Mouse (Mus musculus) gastrocnemius, adult 2 months (tissue): ENCODE data around the gene Cntfr. TPM values are rescaled to one million over a fixed set of nuclear protein-coding genes. Genes with fewer than 3 reads are reported as not detected.

Experiments used
- DNase-seq: peaks from one replicate; pipeline ENCODE4 v3.0.0; 2022
- H3K27ac ChIP-seq: fragments of 200-600 bp; 2 replicates; pipeline ENCODE4 v1.8.1; 2022; ENCODE audit warnings: mild to moderate bottlenecking
- H3K4me3 ChIP-seq: fragments of 200-600 bp; 2 replicates; pipeline ENCODE4 v1.8.1; 2022; ENCODE audit warnings: mild to moderate bottlenecking, moderate library complexity
- CTCF ChIP-seq: fragments of 200-600 bp; IDR thresholded peaks from 2 replicates; pipeline ENCODE4 v1.8.1; 2022; ENCODE audit warnings: antibody characterized with exemption, mild to moderate bottlenecking, moderate library complexity
- intact Hi-C: fragments of 180-260 bp; cut with DNase I; formaldehyde crosslinking; loops from one replicate; pipeline ENCODE4 v1.15.1; 2025
- total RNA-seq, 2 experiments: library from RNA; stranded (reverse); gene quantifications; 2 replicates each; pipeline ENCODE4 v1.2.3; 2021

Gene Cntfr
- total RNA-seq, 2 experiments from 2014 or later, result 27.3 to 55.3 TPM

DNA sequence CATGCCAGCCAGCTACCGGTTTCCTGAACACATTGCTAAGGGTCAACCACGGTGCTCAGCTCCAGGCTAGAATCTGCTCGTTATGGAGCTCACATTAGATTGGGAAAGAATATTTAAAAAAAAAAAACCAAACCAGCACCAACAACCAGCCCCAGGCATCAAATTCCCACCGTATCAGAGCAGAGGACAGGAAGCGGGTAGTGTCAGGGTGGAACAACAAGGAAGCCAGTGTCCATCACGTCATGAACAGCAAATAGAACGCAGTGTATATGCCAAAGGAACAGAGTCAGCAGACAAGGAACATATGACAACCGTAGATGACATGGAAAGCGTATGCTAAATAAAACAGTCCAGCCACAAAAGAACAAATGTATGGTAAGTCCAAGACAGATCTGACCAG lies 63.9 kb downstream of the Cntfr start:
- intact Hi-C loops, result no loop called here
- DNase-seq, result no peak
- TF ChIP-seq CTCF, result no peak
- Histone ChIP-seq H3K4me3 (no peak overlapping the region), H3K27ac (no peak overlapping the region)

GRCm38 (mm10) chr4:41631390-41631789 lies 65.5 kb downstream of the Cntfr start:
- peak overlapping the region; percentile 20 for H3K27ac ChIP-seq
- DNase-seq, result no peak
- intact Hi-C loops, result no loop called here

GRCm38 (mm10) chr4:41630196-41630595 lies 66.7 kb downstream of the Cntfr start:
- TF ChIP-seq CTCF, result no peak
- intact Hi-C loops, result no loop called here
- no peak for DNase-seq
- Histone ChIP-seq H3K27ac (no peak overlapping the region), H3K4me3 (no peak overlapping the region)

More at GRCm38 (mm10) chr4:41631390-41631789, 65.5 kb downstream of the Cntfr start:
- peak overlapping the region; percentile 11; the same call in 1 of the 2 replicates for H3K4me3 ChIP-seq
- no peak for TF ChIP-seq CTCF

- no peak for TF ChIP-seq CTCF
- H3K27ac ChIP-seq, result peak overlapping the region; percentile 51
- DNase-seq, result peak; percentile 48
- intact Hi-C loops, result no loop called here
- no peak overlapping the region for H3K4me3 ChIP-seq
These were observed 68.5 kb downstream of the Cntfr start for GRCm38 (mm10) chr4:41628202-41628927.

GRCm38 (mm10) chr4:41622071-41622470 lies 74.8 kb downstream of the Cntfr start:
- no peak overlapping the region for H3K27ac ChIP-seq
- no peak overlapping the region for H3K4me3 ChIP-seq
- no peak for DNase-seq
- no peak for TF ChIP-seq CTCF
- intact Hi-C loops, result no loop called here

DNA sequence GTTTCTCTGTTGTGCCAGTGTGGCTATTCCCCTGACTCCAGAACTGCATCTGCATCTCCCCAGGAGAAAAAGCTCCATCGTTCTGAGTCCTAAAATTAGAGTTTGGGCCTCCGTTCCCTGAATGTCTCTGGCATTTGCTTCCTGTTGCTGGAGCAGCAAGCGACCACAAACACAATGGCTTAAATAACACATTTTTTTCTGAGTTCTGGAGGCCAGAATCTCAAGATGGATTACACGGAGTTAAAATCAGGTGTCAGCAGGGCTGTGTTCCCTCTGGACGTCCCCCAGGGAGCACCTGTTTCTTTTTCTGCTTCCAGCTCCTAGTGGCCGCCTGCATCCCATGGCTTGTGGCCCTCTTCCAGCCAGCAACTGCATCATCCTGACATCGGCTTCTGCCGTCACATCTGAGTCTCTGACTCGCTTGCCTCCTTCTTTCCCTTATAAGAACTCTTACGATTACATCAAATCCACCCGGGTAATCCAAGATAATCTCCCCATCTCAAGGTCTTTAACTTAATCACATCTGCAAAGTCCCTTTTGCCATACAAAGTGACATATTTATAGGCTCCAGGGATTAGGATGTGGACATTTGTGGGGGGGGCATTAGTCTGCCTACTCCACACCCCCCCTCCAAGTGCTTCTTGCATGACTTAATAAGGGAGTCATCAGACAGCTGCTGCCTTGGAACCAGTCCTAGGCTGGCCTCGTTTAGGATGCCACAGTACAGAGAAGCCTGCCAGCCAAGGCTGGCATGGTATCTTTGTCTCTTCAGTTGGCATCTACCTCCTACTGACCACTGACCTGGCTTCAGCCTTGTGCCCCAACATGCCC lies 77.8 kb downstream of the Cntfr start:
- intact Hi-C loops, result loop anchor here (10.0 kb wide), 1 partner anchor 94 kb away; no protein-coding TSS in a partner anchor
- Histone ChIP-seq H3K27ac (peak overlapping the region; percentile 83), H3K4me3 (peak overlapping the region; percentile 2; the same call in 1 of the 2 replicates)
- DNase-seq, result peak; percentile 94
- TF ChIP-seq CTCF, result 0 out of 2 replicates have a peak, but pooled peaks have one; percentile 18

- DNase-seq, result peak; percentile 39
- peak; percentile 53 for TF ChIP-seq CTCF
- no peak overlapping the region for H3K4me3 ChIP-seq
- intact Hi-C loops, result loop anchor here (2.0 to 10.0 kb wide), 2 partner anchors 37 to 91 kb away; no protein-coding TSS in a partner anchor
- peak overlapping the region; percentile 3; the same call in 1 of the 2 replicates for H3K27ac ChIP-seq
These were observed 81.0 kb downstream of the Cntfr start for GRCm38 (mm10) chr4:41615661-41616599.

DNA sequence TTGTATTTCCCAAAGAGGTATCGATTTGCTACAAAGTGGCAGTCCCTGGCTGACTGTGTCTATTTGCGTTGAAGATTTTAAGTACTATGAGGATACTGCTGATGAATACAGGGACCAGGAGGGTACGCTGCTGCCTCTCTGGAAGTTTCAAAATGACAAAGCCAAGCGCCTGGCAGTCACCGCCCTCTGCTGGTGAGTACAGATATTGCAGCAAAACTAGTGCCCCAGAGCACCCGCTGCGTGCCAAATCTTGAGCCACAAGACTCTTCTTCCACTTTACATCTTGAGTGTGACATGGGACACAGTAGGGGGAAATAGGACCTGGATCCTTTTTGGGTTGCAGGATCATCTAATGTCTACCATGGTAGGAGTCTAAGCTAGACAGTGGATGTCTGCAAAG lies 82.7 kb downstream of the Cntfr start:
- DNase-seq, result peak; percentile 85
- intact Hi-C loops, result loop anchor here (1.0 to 10.0 kb wide), 5 partner anchors 39 to 147 kb away; partner anchors contain the start of gene Nudt2
- Histone ChIP-seq H3K27ac (no peak overlapping the region), H3K4me3 (no peak overlapping the region)
- peak; percentile 99; the same call in 1 of the 2 replicates for TF ChIP-seq CTCF

- peak overlapping the region; percentile 58 for H3K27ac ChIP-seq
- DNase-seq, result peak; percentile 52
- H3K4me3 ChIP-seq, result no peak overlapping the region
- TF ChIP-seq CTCF, result no peak
- intact Hi-C loops, result loop anchor here (5.0 to 10.0 kb wide), 3 partner anchors 40 to 145 kb away; partner anchors contain the start of gene Nudt2
These were observed 84.7 kb downstream of the Cntfr start for GRCm38 (mm10) chr4:41612166-41612565.

- peak; percentile 78 for DNase-seq
- H3K27ac ChIP-seq, result peak overlapping the region; percentile 75
- H3K4me3 ChIP-seq, result no peak overlapping the region
- TF ChIP-seq CTCF, result no peak
- intact Hi-C loops, result loop anchor here (5.0 to 10.0 kb wide), 3 partner anchors 38 to 143 kb away; partner anchors contain the start of gene Nudt2
These were observed 86.3 kb downstream of the Cntfr start for GRCm38 (mm10) chr4:41610594-41610980.

GRCm38 (mm10) chr4:41609681-41610593 lies 87.0 kb downstream of the Cntfr start:
- TF ChIP-seq CTCF, result peak; percentile 45
- Histone ChIP-seq H3K4me3 (no peak overlapping the region), H3K27ac (peak overlapping the region; percentile 75)
- DNase-seq, result no peak
- intact Hi-C loops, result loop anchor here (5.0 to 10.0 kb wide), 3 partner anchors 38 to 143 kb away; partner anchors contain the start of gene Nudt2

Other genes with a start within 250 kb of the Cntfr start
- under 1 TPM; 0.31 to 0.33 TPM for gene Kif24, start 232.2 kb downstream of the Cntfr start, total RNA-seq
- 10 to 100 TPM; 22.7 to 27.6 TPM for gene Nudt2, start 231.9 kb downstream of the Cntfr start, total RNA-seq
- 10 to 100 TPM; 75.0 to 87.5 TPM for gene AI464131, start 194.0 kb downstream of the Cntfr start, total RNA-seq
- gene 1110017D15Rik, start 179.8 kb downstream of the Cntfr start, total RNA-seq, result under 1 TPM in 1 of 2 experiments, not detected in 1; 0.67 TPM
- gene Fam219a, start 127.6 kb downstream of the Cntfr start, total RNA-seq, result 10 to 100 TPM; 18.0 to 24.3 TPM
- gene Dnaic1, start 127.3 kb downstream of the Cntfr start, total RNA-seq, result under 1 TPM; 0.56 to 0.59 TPM
- gene Enho, start 56.8 kb downstream of the Cntfr start, total RNA-seq, result 10 to 100 TPM in 1 of 2 experiments, 1 to 10 TPM in 1; 9.1 to 11.9 TPM
- gene Il11ra1, start 2.9 kb upstream of the Cntfr start, total RNA-seq, result 10 to 100 TPM; 33.3 to 73.4 TPM
- gene Rpp25l, start 16.4 kb upstream of the Cntfr start, total RNA-seq, result 10 to 100 TPM; 50.1 to 58.4 TPM
- 10 to 100 TPM; 40.6 to 42.4 TPM for gene Dctn3, start 26.1 kb upstream of the Cntfr start, total RNA-seq
- gene Arid3c, start 34.1 kb upstream of the Cntfr start, total RNA-seq, result not detected
- 10 to 100 TPM; 27.0 to 41.1 TPM for gene Galt, start 58.1 kb upstream of the Cntfr start, total RNA-seq
- 10 to 100 TPM in 1 of 2 experiments, 1 to 10 TPM in 1; 8.2 to 13.3 TPM for gene Sigmar1, start 59.1 kb upstream of the Cntfr start, total RNA-seq
- gene Ccl27a, start 77.2 kb upstream of the Cntfr start, total RNA-seq, result 10 to 100 TPM; 15.4 to 19.2 TPM
- gene Gm21541, start 206.5 kb upstream of the Cntfr start, total RNA-seq, result not detected
- 1 to 10 TPM in 1 of 2 experiments, not detected in 1; 1.4 TPM for gene Gm20878, start 244.5 kb upstream of the Cntfr start, total RNA-seq